ENCODE assay signal across 14 mouse cellular contexts in the genomic region with DNA sequence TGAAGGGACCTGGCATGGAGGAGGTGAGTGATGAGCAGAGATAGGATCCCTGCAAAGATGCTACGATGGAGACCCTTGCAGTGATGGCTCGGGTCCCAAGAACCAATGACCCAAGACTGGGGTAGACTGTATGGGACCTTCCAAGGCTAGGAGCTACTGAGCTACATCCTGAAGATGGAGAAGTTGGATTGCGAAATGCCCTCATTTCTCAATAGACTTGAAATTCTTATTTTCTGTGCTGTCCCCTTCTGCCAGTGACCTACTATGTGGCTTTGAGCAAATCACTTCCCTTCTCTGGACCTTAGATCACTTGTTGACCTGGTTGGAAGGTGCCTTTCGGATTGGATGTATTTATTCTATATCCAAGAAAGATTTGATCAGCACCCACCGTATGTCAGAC.
"Had no signal": no experiment of that assay in that cellular context is flagged by ENCODE, and none has a peak within 500 bp of the region (broad histone marks: within the 10 kb centered on the region; RNA-seq: fewer than 3 reads in every experiment).

No protein-coding gene starts in this region.

- DNase-seq: liver, postnatal 0 days; lung, adult 2 months; lung, postnatal 10 days; lung, postnatal 36 days; retina, postnatal 1 day; right cerebral cortex, adult 18-20 months; right cerebral cortex, postnatal 25 days; right cerebral cortex, postnatal 4 days; spleen, adult 18-20 months; thymus, adult 18-20 months; thymus, postnatal 14 days; thymus, postnatal 36 days had no signal

- ATAC-seq: liver, postnatal 0 days; midbrain, embryonic 13.5 days; midbrain, embryonic 15.5 days had no signal
